ENCODE assay signal across 24 mouse cellular contexts in genomic region chr19:28051571-28051970, GRCm38 (mm10).
"Had no signal": no experiment of that assay in that cellular context is flagged by ENCODE, and none has a peak within 500 bp of the region (broad histone marks: within the 10 kb centered on the region; RNA-seq: fewer than 3 reads in every experiment).

No protein-coding gene starts in this region.

- DNase-seq: left cerebral cortex, postnatal 4 days; liver; liver, embryonic 13.5 days; liver, postnatal 0 days; lung, adult 18-20 months; lung, adult 2 months; lung, embryonic 14.5 days; lung, postnatal 10 days; lung, postnatal 14 days; lung, postnatal 36 days; lung, postnatal 4 days; midbrain, embryonic 14.5 days had no signal

- ATAC-seq: liver, embryonic 12.5 days; liver, postnatal 0 days; lung, postnatal 0 days; midbrain, embryonic 13.5 days; midbrain, embryonic 15.5 days; midbrain, embryonic 16.5 days had no signal

- H3K27me3 ChIP-seq: limb, embryonic 12.5 days; limb, embryonic 13.5 days; limb, embryonic 15.5 days; liver, embryonic 12.5 days; liver, embryonic 13.5 days; liver, embryonic 15.5 days; lung, embryonic 15.5 days; megakaryocyte, embryonic 14.5 days; midbrain, embryonic 12.5 days; midbrain, embryonic 13.5 days; midbrain, embryonic 15.5 days had no signal
